Mouse (Mus musculus) embryonic facial prominence, embryonic 12.5 days (tissue): ENCODE results near the gene Enkur. TPM values are rescaled to one million over a fixed set of nuclear protein-coding genes. Genes with fewer than 3 reads are reported as not detected.

Source experiments
- polyA plus RNA-seq: library from polyadenylated mRNA; unstranded; fragments of >200 nt; fragmentation: Nextera tagmentation; extraction: Ambion mirVana; gene quantifications from 2 replicates; pipeline ENCODE4 v1.2.1, GENCODE M21; 2016

Enkur gene
- polyA plus RNA-seq, 1 experiment from 2014 or later, result 0.54 TPM

Other genes with a start within 250 kb of the Enkur start
- 15.9 and 21.7 TPM in 2 replicates for gene Arhgap21, start 236.5 kb downstream of the Enkur start, polyA plus RNA-seq
- 8.6 and 9.0 TPM in 2 replicates for gene Thnsl1, start 359 bp upstream of the Enkur start, polyA plus RNA-seq
- gene Gpr158, start 162.2 kb upstream of the Enkur start, polyA plus RNA-seq, result 0.13 and 0.14 TPM in 2 replicates